Mouse (Mus musculus) cerebellum, adult 9-10 months (tissue): ENCODE measurements around the gene 4930544D05Rik.

ENCODE experiments used
- DNase-seq: peaks from one replicate; pipeline ENCODE4 v3.0.0; 2022

The 4930544D05Rik gene

GRCm38 (mm10) chr11:70644564-70645103 lies 29.0 kb downstream of the 4930544D05Rik start:
- DNase-seq: peak; percentile 54

GRCm38 (mm10) chr11:70645461-70646258 lies 30.0 kb downstream of the 4930544D05Rik start:
- peak; percentile 56 for DNase-seq

GRCm38 (mm10) chr11:70646259-70646555 lies 30.6 kb downstream of the 4930544D05Rik start:
- DNase-seq: peak; percentile 74

GRCm38 (mm10) chr11:70646691-70647650 lies 31.3 kb downstream of the 4930544D05Rik start, which contains the start of the genes Rnf167 and Slc25a11:
Rnf167 (plus strand) TSS chr11:70647235.
Slc25a11 (minus strand) TSS chr11:70647479.
- peak; percentile 98 for DNase-seq

GRCm38 (mm10) chr11:70647716-70648420 lies 32.2 kb downstream of the 4930544D05Rik start:
- peak; percentile 59 for DNase-seq

- DNase-seq: peak; percentile 48
These were observed 32.9 kb downstream of the 4930544D05Rik start for GRCm38 (mm10) chr11:70648512-70648911.

- DNase-seq: no peak
These were observed 33.6 kb downstream of the 4930544D05Rik start for GRCm38 (mm10) chr11:70649185-70649734.

GRCm38 (mm10) chr11:70650322-70651175 lies 34.9 kb downstream of the 4930544D05Rik start:
- peak; percentile 36 for DNase-seq

GRCm38 (mm10) chr11:70651391-70651790 lies 35.7 kb downstream of the 4930544D05Rik start:
- DNase-seq: peak; percentile 47

- peak; percentile 55 for DNase-seq
These were observed 36.6 kb downstream of the 4930544D05Rik start for GRCm38 (mm10) chr11:70652029-70652883.

GRCm38 (mm10) chr11:70652884-70653344 lies 37.3 kb downstream of the 4930544D05Rik start:
- peak; percentile 50 for DNase-seq

GRCm38 (mm10) chr11:70653345-70654197 lies 37.9 kb downstream of the 4930544D05Rik start:
- DNase-seq: peak; percentile 64

- peak; percentile 76 for DNase-seq
These were observed 38.7 kb downstream of the 4930544D05Rik start, which contains the start of gene Pfn1 for GRCm38 (mm10) chr11:70654198-70654922. Pfn1 (minus strand) TSS chr11:70654644.

- peak; percentile 79 for DNase-seq
These were observed 39.4 kb downstream of the 4930544D05Rik start for GRCm38 (mm10) chr11:70654923-70655570.

GRCm38 (mm10) chr11:70655571-70656455 lies 40.2 kb downstream of the 4930544D05Rik start:
- peak; percentile 60 for DNase-seq

- DNase-seq: peak; percentile 71
These were observed 40.8 kb downstream of the 4930544D05Rik start for GRCm38 (mm10) chr11:70656456-70656927.
